Mouse (Mus musculus): ENCODE data around the gene Adamts12. TPM values are rescaled to one million over a fixed set of nuclear protein-coding genes. Genes with fewer than 3 reads are reported as not detected.

The Adamts12 gene
- total RNA-seq, 4 experiments from 2014 or later, result 0.39 to 0.57 (median 0.47) TPM

DNA sequence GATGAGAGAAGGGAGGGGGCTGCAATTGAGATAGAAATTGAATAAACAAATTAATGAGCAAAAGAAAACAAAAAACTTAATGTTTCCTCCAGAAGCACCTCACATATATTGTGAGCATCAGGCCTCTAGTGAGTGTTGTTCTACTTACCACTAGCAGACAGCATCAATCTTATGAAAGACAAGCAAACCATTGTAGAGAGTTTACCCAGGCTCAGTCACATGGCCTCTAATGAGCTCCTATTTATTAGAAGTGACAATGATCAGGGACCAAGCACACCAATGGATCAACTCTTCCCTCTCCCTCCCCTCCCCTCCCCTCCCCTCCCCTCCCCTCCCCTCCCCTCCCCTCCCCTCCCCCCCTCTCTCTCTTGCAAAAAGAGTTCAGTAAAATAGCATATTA lies 218.6 kb downstream of the Adamts12 start:
- DNase-seq (ENCODE audit: low spot score in 2 of 2), result no peak

DNA sequence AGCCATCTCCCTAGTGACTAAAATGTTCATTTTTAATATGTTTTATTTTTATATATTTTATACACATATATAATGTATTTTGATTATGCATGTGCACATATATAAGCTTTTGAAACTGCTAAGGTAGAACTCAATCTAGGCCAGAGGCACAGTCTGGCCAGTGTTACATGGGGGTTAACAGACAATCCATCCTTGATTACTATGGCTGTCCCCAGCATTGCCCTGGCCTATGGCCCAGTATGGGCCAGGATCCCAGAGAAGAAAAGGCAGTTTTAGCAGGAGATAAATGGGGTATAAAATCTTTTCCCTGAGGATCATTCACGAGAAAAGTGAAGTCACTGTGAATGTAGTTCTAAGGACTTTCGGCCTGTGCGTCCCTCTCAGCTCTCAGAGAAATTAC lies 223.2 kb downstream of the Adamts12 start:
- no peak for DNase-seq (ENCODE audit: low spot score in 2 of 2)

DNA sequence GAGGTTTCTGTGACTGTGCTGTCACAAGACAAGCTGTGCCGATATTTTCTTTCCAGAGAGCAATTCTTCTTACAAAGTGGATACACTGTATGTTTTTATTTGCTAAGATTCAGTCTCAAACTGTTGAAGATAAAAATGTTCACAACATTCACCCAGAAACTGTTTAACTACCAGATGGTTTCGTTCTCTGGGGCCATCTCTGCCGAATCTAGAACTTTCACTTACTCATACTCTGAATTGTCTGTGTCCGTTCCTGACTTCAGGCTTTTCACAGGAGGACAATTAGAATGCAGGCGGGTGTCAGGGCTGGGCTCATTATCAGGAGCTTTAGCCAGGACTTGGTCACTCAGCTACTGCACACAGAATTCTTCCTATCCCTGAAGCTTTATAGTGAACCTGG lies 227.7 kb downstream of the Adamts12 start:
- DNase-seq (ENCODE audit: low spot score in 2 of 2), result no peak

DNA sequence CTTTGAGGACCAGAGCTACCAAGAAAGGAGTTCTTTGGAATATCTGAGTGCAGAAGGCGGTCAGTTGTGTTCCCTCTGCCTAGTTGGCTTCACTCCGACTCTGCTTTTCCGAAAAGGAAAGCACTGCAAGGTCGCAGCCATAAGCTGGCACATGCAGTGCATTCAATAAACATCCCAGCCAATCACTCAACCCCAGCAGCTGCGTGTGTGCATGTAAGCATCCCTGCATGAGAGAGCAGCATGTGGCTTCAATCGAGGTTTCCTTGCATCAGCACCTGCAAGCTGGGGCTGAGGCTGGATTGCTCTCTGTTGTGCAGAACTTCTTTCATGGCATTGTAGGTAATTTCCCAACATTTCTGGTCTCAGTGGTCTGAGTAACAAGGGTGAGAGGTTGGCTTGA lies 230.4 kb downstream of the Adamts12 start:
- DNase-seq (ENCODE audit: low spot score in 2 of 2), result no peak

DNA sequence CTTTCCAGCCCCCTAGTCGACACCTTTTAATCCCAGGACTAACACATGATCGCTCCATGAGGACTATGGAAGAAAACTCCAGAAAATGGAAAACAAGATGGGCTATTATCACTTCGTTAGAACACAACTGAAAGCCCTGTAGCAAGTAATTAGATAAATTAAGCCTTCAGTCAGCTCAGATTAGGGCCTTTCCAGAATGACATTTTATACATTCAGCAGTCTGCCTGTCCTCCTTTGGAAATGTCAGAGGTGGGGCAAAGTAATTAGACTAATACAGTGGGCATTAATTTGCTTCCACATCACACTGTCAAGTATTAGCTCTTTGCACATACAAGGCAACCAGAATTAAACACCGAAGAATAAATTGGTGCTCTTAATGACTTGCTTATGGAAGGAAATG lies 233.4 kb downstream of the Adamts12 start:
- DNase-seq (ENCODE audit: low spot score in 2 of 2), result no peak

DNA sequence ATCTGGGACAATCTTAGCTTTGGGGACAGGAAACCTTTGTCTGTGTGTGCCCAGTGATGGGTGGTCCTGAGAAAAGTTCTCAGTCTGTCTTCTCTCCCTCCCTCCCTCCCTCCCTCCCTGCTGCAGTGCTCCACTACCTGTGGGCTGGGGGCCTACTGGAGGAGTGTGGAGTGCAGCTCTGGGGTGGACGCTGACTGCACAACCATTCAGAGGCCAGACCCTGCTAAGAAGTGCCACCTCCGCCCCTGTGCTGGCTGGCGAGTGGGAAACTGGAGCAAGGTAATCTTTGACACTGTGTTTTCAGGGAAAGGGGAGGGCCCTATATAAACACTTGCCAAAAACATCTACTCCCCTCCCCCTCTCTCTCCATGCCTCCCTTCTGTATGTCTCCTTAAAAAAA lies 252.5 kb downstream of the Adamts12 start:
- no peak for DNase-seq (ENCODE audit: low spot score in 2 of 2)

DNA sequence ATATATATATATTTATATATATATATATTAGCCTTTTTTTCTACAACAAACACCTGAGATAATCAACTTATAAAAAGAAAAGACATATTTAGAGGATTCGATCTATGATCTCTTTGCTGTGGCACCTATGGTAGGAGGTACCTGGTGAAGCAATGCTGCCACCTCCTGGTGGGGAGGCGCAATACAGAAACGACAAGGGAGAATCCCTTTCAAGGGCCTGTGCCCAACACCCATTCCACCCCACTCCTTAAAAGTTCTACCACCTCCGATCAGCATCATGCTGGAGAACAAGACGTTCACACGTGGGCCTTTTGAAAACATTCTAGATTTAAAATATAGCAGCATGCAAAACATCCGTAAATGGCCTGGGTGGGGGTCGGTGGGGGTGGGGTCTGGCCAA lies 255.9 kb downstream of the Adamts12 start:
- peak; percentile 7 to 43 for DNase-seq (ENCODE audit: low spot score in 2 of 2)

DNA sequence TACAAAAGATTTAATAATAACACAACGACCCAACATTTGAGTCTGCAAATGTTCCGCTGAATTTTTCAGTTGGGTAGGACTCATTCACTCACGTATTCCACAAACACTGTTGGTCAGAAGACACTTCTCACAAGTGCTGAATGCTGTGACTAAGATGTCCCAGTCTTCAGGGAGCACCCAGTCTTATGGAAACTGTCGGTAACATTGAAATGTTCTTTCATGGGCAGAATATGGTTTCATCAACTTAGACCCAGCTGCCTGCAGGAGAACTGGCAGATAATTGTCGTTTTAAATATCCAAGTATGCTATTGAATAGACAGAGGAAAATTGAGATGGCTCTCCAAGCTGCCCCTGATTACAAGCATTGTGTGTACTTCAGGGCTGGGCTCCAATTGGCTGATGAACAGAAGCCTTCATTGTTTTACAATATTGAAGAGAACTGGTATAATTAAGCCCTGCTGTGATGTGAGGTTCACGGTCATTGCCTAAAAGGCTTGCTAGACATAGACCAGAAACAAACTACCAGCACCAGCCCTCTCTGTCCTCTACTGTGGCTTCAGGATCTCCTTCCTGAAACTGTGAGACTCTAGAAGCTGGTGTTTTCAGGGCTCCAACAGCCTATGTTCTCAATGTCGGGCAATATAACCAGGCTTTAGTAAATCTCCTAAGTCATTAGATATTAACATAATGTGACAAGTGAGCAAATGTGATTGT lies 275.0 kb downstream of the Adamts12 start:
- DNase-seq (ENCODE audit: low spot score in 2 of 2), result peak; percentile 19 to 25

DNA sequence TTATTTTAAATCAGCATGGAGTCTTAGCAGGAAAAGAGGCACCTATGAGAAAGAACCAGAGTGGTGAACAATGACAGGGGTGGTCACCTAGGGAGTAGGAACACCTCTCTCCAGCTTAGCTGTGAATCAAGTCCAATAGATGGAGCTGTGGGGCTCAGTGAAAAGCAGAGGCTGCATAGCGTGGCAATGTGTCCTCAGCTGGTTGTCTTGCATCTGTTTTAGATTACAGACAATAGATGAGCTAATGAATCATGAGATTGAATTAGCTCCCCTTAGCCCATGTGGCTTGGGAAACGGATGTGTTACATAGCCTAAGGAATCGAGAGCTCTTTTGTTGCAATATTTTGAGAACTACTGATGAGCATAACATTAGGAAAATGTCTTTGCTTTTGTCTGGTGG lies 291.3 kb downstream of the Adamts12 start:
- no peak for DNase-seq (ENCODE audit: low spot score in 2 of 2)

DNA sequence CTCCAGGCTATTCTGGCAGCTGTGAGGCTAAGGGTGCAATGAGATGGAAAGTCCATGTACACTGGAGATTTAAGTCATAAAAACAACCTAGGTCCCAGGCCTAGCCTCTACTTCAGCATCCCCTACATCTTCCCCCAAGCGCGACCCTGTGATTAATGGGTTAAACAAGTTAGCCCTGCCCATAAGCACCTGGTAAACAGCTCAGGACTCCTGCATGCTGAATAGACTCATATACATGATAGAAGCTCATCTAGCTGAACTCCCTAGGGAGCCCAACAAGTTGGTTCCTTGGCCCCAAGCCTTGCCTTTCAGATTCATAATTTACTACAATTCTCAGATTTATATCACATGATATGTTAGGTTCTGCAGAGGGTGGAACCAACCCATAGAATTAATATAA lies 292.9 kb downstream of the Adamts12 start:
- no peak for DNase-seq (ENCODE audit: low spot score in 2 of 2)

DNA sequence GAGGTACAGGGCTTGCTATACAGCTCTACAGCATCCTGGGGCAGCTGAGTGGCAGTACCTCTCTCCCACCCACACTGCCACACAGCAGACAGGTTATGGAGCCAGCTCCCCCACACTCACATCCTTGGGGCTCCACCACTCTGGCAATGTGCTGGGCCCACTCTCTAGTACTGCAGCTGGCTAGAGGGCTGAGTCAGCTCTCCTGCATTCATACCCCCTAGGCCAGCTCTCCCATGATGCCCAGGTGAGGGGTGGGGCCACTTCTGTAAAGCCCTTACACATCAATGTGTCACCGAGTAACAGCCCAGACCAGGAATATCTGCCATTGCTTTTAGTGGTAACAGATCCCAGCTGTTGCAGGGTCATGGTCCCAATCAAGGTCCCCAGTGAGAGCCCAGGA lies 296.3 kb downstream of the Adamts12 start:
- DNase-seq (ENCODE audit: low spot score in 2 of 2), result no peak

DNA sequence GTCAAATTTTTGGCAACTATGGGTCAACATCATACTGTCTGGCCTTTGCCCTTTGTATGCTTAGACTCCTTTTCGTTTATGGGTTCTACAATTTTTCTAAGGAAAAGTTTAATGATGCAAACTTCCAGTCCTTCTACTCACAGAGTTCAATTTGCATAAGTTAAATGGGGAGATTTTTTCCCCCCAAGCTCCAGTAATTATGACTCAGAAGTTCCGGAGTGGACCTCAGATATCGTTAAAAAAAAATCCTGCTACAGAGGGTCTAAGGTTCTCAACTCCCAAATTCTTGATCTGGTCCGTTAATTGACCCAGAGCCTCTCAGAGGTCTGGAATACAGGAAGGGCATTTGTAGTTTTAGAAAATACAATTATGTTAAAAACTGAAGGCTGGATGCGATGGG lies 297.2 kb downstream of the Adamts12 start:
- DNase-seq (ENCODE audit: low spot score in 2 of 2), result no peak

DNA sequence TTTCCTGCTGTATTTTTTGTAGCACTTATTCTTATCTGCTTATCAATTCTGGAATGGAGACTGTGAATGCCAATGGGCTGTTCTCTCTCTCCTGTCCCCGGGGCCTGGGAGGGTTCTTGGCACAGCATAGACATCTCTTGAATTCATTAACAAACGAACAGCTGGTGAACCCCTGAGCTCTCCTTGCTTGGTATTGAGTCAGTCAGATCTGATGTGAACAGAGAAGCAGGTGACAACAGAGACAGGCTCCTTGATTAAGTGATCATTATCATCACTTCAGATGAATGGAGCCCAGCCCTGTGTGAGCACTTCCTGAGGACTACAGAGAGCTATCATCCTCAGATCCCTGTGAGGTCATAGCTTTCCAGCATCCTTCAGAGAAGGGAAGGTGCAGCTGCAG lies 299.5 kb downstream of the Adamts12 start:
- no peak for DNase-seq (ENCODE audit: low spot score in 2 of 2)

DNA sequence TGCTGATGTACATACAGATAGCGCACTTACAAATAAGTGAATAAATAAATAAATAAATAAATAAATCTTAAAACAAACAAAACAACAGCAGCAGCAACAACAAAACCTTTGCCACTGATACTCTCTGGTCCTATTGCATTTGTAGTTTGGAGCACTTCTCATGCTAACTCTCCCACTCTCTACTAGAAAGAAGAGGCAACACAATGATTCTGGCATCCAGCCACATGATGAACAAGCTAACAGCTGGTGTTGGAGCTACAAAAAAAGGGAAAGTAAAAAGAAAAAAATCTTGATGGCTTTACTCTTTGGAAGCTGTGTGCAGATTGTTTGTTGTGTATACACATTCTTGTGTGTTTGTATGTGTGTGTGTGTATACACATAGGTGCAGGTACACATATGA lies 300.2 kb downstream of the Adamts12 start:
- peak; percentile 57 to 62 for DNase-seq (ENCODE audit: low spot score in 2 of 2)

DNA sequence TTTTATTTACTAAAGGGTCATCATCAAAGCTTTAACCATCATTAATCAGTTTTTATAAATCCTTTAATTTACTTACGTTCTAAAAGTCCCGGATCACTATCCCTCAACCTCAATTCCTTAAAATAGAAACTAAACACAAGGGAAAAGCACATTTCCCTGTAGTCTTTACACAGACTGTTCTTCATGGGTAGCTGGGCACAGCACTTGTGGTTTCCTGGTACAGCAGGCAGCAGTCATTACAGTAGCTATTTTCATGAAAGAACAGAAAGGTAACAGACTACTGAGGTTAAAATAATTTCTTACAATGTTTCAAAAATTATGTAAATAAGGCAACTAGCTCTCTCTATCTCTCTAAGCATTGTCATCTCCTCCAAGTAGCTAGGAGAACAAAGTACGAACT lies 305.0 kb downstream of the Adamts12 start:
- no peak for DNase-seq (ENCODE audit: low spot score in 2 of 2)

DNA sequence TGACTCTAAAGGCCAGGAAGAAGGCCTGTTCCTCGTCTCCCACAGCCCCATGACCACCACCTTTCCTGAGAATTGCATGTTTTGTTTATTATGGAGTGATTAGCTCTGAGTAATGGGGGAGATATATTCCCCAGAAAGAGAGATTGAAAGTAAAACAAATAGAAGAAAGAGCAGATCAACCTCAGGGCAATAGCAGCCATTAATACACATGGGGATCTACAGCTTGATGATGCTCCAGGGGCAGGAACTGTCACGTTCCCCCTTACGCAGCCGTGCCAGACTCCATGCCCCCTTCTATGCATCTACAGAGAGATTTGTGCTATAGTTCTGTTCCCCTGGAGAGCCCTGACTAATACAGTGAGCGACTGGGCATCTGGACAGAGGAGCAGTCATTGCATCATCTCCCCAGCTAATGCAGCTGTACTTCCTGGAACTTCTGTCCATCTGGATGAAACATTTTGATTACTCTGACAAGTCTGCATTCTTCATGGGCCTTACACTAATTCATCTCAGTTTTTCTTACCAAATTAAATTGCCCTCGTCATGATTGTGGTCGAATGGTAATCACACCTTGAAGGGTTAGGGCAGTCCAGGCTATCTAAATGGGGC lies 306.0 kb downstream of the Adamts12 start:
- DNase-seq (ENCODE audit: low spot score in 2 of 2), result no peak

DNA sequence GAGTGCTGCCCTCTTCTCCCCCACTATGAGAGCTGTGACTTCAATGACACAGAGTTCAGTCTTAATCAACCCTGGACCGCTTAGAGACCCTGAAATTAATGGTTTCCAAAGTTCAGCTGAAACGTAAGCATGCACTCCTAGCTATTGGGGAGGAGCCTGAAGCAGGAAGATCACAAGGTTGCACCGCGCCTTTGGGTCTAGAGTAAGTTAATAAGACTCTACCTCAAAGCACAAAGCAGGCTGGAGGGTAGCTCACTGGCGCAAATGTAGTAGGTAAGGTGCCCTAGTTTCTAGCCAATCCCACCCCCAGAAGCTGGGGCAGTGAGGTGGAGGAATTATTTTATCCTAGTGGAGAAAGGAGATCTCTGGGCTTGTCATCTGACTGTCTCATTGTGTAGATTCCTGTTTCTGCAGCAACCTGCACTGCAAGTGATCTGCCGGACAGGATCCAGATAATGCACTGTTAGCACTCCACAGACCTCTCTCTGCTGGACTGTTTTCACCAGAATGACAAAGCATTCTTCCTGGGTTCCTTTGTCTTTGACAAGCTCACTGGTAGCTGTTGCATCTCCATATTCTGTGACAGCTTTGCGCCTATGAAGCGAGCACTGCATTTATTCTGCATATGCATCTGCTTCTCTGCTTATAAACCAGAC lies 315.0 kb downstream of the Adamts12 start:
- no peak for DNase-seq (ENCODE audit: low spot score in 2 of 2)

DNA sequence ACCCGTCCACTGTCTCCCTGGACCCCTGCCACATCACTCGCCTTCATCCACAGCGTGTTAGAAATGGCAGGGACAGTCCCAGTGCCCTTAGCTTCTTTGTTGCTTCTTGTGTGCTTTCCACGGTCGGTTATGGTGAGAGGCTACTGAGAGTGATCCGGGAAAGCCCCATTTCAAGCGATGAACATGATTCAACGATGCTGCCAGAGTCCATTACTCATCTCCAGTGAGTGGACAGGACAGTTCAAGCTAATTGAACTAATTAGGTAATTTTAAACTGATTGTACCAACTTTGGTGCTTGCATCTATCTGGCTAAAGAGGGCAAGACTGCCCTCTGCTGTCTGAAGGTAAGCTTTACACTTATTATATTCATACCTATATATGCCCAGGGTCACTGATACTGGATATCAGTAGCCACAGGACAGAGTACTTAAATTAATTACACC lies 315.5 kb downstream of the Adamts12 start:
- no peak for DNase-seq (ENCODE audit: low spot score in 2 of 2)

DNA sequence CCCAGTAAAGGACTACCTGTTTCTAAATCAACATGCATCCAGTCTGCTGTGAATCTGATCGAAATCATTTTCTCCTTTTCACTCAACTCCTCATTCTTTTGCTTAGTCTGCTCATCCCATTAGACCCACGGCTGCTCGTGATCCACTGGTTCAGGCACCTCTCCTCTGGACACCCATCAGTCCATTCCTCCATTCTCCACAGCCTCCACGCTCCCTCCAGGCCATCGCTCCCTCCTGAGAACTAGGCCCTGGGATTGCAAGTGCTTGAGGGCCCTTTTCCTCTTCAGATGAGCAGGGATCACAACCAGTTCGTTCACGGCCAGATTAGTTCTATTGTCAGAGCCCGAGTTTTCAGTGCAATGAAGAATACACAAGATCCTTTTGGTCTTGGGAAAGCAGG lies 316.0 kb downstream of the Adamts12 start:
- no peak for DNase-seq (ENCODE audit: low spot score in 2 of 2)

DNA sequence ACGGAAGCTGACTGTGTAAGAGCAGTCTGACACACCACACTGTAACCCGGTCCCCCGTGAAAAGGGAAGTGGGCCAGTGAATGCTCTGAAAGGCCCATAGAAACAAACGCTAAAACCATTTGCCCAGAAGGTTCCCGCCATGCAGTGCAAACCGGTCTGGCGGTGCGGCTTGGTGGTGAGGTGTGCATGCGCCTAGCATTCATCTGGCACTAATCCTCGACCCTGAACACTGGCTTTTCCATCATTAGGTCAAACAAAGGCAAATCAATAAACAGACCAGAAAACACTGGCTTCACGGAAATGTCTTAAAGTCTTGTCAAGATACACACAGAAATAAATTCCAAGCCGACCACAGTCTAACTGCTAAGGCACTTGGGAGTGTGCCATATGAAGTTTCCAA lies 318.0 kb downstream of the Adamts12 start:
- DNase-seq (ENCODE audit: low spot score in 2 of 2), result no peak

DNA sequence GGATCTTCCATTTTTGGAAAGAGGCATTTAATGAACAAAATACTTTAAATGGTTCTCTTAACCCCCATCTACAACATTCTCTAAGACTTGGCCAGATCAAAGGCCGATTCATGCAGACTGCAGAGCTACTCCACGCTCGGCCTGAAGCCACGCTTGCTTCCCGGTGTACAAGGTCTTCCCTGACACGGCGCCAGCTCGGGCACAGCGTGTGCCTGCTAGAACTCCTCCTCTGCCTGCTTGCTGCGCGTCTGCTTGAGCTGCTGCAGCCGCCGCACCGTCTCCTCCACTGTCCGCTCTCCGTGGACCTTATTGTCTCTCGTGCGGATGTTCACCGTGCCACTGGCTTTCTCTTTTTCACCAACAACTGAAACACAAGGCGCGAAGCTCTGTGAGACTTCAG lies 319.2 kb downstream of the Adamts12 start:
- no peak for DNase-seq (ENCODE audit: low spot score in 2 of 2)

DNA sequence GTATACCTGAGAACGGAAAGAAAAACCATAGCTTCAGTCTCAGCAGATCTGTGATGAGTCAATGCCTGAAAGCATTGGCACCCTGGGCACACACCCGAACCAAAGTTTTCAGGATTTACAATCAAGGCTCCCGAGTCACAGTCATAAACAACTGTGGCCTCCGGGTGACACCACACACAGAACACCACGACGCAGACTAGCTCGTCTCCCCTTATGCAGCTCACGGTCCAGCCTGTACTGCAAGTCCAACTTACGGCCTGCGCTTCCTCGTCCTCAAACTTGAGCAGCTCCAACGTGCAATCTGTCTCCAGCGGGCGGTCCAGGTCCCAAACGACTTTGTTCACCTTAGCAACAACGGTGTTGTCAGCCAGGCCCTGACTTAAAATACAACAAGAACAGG lies 328.3 kb downstream of the Adamts12 start:
- DNase-seq (ENCODE audit: low spot score in 2 of 2), result no peak

DNA sequence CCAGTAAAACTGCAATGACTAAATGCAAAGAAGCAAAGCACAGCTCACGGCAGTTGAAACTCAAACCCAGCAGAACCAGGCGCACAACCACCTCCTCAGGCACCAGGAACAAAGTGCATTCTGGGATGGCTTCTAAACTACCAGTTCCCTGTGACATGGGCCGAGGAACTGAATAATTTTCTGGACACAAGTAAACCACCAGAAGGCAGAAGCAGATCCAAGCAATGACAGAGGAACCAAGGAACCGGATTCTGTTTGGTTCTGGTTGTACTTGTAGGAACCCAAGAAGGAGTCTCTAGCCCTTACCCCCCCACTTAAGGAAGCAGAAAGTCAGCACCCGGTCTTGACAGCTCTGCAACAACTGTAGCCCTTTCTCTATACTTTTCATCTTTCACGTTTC lies 331.8 kb downstream of the Adamts12 start:
- DNase-seq (ENCODE audit: low spot score in 2 of 2), result no peak
